Mouse (Mus musculus) lung, embryonic 15.5 days (tissue): ENCODE data around the gene Trp63. TPM values are rescaled to one million over a fixed set of nuclear protein-coding genes. Genes with fewer than 3 reads are reported as not detected.
A peak's percentile ranks its signal among the peaks of the same experiment; 100 is the strongest.

Source experiments
- ATAC-seq: fragments of 200-750 bp; cut with Nextera tagmentation; 2 replicates; pipeline ENCODE4 v1.8.0; 2017; ENCODE audit warnings: moderate number of reproducible peaks, borderline replicate concordance; ENCODE audit not compliant: low FRiP score, low TSS enrichment; ENCODE audit errors: extremely low read depth
- H3K27ac ChIP-seq: fragments of 300-500 bp; sonication (generic); 2 replicates; pipeline ENCODE4 v1.5.1; 2015; ENCODE audit warnings: moderate library complexity, mild to moderate bottlenecking, inconsistent platforms
- H3K27me3 ChIP-seq: fragments of 300-500 bp; sonication (generic); 2 replicates; pipeline ENCODE4 v1.6.1; 2015; ENCODE audit warnings: inconsistent platforms
- H3K36me3 ChIP-seq: fragments of 300-500 bp; sonication (generic); 2 replicates; pipeline ENCODE4 v1.6.1; 2015; ENCODE audit warnings: inconsistent platforms
- H3K4me1 ChIP-seq: fragments of 300-500 bp; sonication (generic); 2 replicates; pipeline ENCODE4 v1.6.1; 2015; ENCODE audit warnings: inconsistent platforms
- H3K4me2 ChIP-seq: fragments of 300-500 bp; sonication (generic); 2 replicates; pipeline ENCODE4 v1.6.1; 2015; ENCODE audit warnings: inconsistent platforms, mild to moderate bottlenecking, moderate library complexity
- H3K4me3 ChIP-seq: fragments of 300-500 bp; sonication (generic); 2 replicates; pipeline ENCODE4 v1.5.1; 2015; ENCODE audit warnings: mild to moderate bottlenecking, inconsistent platforms
- H3K9ac ChIP-seq: fragments of 300-500 bp; sonication (generic); 2 replicates; pipeline ENCODE4 v1.6.1; 2015; ENCODE audit warnings: inconsistent platforms
- H3K9me3 ChIP-seq: fragments of 300-500 bp; sonication (generic); 2 replicates; pipeline ENCODE4 v1.6.1; 2016; ENCODE audit warnings: inconsistent platforms
- WGBS: fragments of 180-500 bp; shearing (Covaris S2); methylation state at CpG from one replicate; pipeline ENCODE4 v1.1.7; 2015; 5-methylcytosine and 5-hydroxymethylcytosine counted together
- polyA plus RNA-seq: library from polyadenylated mRNA; unstranded; fragments of >200 nt; fragmentation: Nextera tagmentation; extraction: Ambion mirVana; gene quantifications from 2 replicates; pipeline ENCODE4 v1.2.1, GENCODE M21; 2015

The Trp63 gene
- polyA plus RNA-seq, 1 experiment from 2014 or later: 4.1 TPM

- 73% methylated on average over 5 of the region's 5 CpGs for WGBS
These were observed 39.6 kb downstream of the Trp63 start for GRCm38 (mm10) chr16:25723131-25723530.

GRCm38 (mm10) chr16:25727001-25727400, 43.4 kb downstream of the Trp63 start:
- Histone ChIP-seq H3K9me3 (no peaks in the 10 kb centered on the region), H3K27ac (no peak overlapping the region), H3K4me1 (no peaks in the 10 kb centered on the region), H3K36me3 (no peaks in the 10 kb centered on the region), H3K9ac (no peak overlapping the region), H3K4me3 (no peak overlapping the region), H3K4me2 (no peak overlapping the region), H3K27me3 (no peaks in the 10 kb centered on the region)
- ATAC-seq: no peak
- WGBS: 80% methylated on average over 5 of the region's 5 CpGs

More at GRCm38 (mm10) chr16:25723131-25723530, 39.6 kb downstream of the Trp63 start:
- no peak for ATAC-seq
- no peaks in the 10 kb centered on the region for H3K27me3 ChIP-seq
- no peak overlapping the region for H3K4me2 ChIP-seq
- no peaks in the 10 kb centered on the region for H3K9me3 ChIP-seq
- no peaks in the 10 kb centered on the region for H3K4me1 ChIP-seq
- no peak overlapping the region for H3K9ac ChIP-seq
- H3K4me3 ChIP-seq: no peak overlapping the region
- H3K27ac ChIP-seq: no peak overlapping the region
- no peaks in the 10 kb centered on the region for H3K36me3 ChIP-seq

- 55% methylated on average over 7 of the region's 7 CpGs for WGBS
- no peaks in the 10 kb centered on the region for H3K27me3 ChIP-seq
- no peaks in the 10 kb centered on the region for H3K36me3 ChIP-seq
- peak; percentile 69; the same call in 1 of the 2 replicates for ATAC-seq
- H3K9me3 ChIP-seq: no peaks in the 10 kb centered on the region
- H3K4me2 ChIP-seq: no peak overlapping the region
- H3K4me1 ChIP-seq: no peaks in the 10 kb centered on the region
- no peak overlapping the region for H3K9ac ChIP-seq
- no peak overlapping the region for H3K27ac ChIP-seq
- H3K4me3 ChIP-seq: no peak overlapping the region
These were observed 44.5 kb downstream of the Trp63 start for GRCm38 (mm10) chr16:25727957-25728506.

GRCm38 (mm10) chr16:25736912-25737311, 53.3 kb downstream of the Trp63 start:
- H3K4me1 ChIP-seq: no peaks in the 10 kb centered on the region
- no peaks in the 10 kb centered on the region for H3K36me3 ChIP-seq
- H3K27me3 ChIP-seq: no peaks in the 10 kb centered on the region
- H3K9ac ChIP-seq: no peak overlapping the region
- no peak for ATAC-seq
- no peak overlapping the region for H3K4me2 ChIP-seq
- 80% methylated on average over 3 of the region's 3 CpGs for WGBS
- H3K27ac ChIP-seq: no peak overlapping the region
- H3K9me3 ChIP-seq: no peaks in the 10 kb centered on the region
- no peak overlapping the region for H3K4me3 ChIP-seq

- Histone ChIP-seq H3K27ac (no peak overlapping the region), H3K9me3 (no peaks in the 10 kb centered on the region)
These were observed 54.1 kb downstream of the Trp63 start for GRCm38 (mm10) chr16:25737623-25738050.

GRCm38 (mm10) chr16:25746807-25747206, 63.2 kb downstream of the Trp63 start:
- 7% methylated on average over 3 of the region's 3 CpGs for WGBS
- Histone ChIP-seq H3K27me3 (no peaks in the 10 kb centered on the region), H3K4me1 (peaks cover 3% of the 10 kb centered on the region; the same call in 1 of the 2 replicates), H3K4me3 (no peak overlapping the region; the same call in 1 of the 2 replicates), H3K36me3 (no peaks in the 10 kb centered on the region), H3K9me3 (no peaks in the 10 kb centered on the region), H3K27ac (no peak overlapping the region; the same call in 1 of the 2 replicates), H3K4me2 (0 out of 2 replicates have a peak overlapping the region, but pooled peaks have one; percentile 7), H3K9ac (no peak overlapping the region)
- peak; percentile 90; the same call in 1 of the 2 replicates for ATAC-seq

More at GRCm38 (mm10) chr16:25737623-25738050, 54.1 kb downstream of the Trp63 start:
- 68% methylated on average over 6 of the region's 6 CpGs for WGBS
- Histone ChIP-seq H3K4me1 (no peaks in the 10 kb centered on the region), H3K36me3 (no peaks in the 10 kb centered on the region), H3K27me3 (no peaks in the 10 kb centered on the region), H3K4me3 (no peak overlapping the region), H3K9ac (no peak overlapping the region), H3K4me2 (no peak overlapping the region)
- ATAC-seq: no peak

GRCm38 (mm10) chr16:25751866-25752265, 68.3 kb downstream of the Trp63 start:
- no peak for ATAC-seq
- Histone ChIP-seq H3K9me3 (no peaks in the 10 kb centered on the region), H3K27me3 (no peaks in the 10 kb centered on the region), H3K36me3 (no peaks in the 10 kb centered on the region), H3K4me2 (no peak overlapping the region), H3K4me3 (no peak overlapping the region), H3K27ac (no peak overlapping the region), H3K9ac (no peak overlapping the region), H3K4me1 (0 out of 2 replicates have a peak, but pooled peaks cover under 1% of the 10 kb centered on the region)
- 85% methylated on average over 11 of the region's 11 CpGs for WGBS

- Histone ChIP-seq H3K4me2 (no peak overlapping the region), H3K4me3 (no peak overlapping the region), H3K9me3 (no peaks in the 10 kb centered on the region), H3K36me3 (no peaks in the 10 kb centered on the region), H3K9ac (no peak overlapping the region), H3K4me1 (no peaks in the 10 kb centered on the region), H3K27ac (no peak overlapping the region), H3K27me3 (no peaks in the 10 kb centered on the region)
- no peak for ATAC-seq
- 76% methylated on average over 2 of the region's 2 CpGs for WGBS
These were observed 74.5 kb downstream of the Trp63 start for GRCm38 (mm10) chr16:25758108-25758507.

GRCm38 (mm10) chr16:25765549-25765948, 82.0 kb downstream of the Trp63 start:
- H3K9ac ChIP-seq: no peak overlapping the region
- 75% methylated on average over 5 of the region's 5 CpGs for WGBS
- no peaks in the 10 kb centered on the region for H3K36me3 ChIP-seq
- H3K9me3 ChIP-seq: no peaks in the 10 kb centered on the region
- no peak overlapping the region for H3K27ac ChIP-seq
- no peak overlapping the region for H3K4me2 ChIP-seq
- no peak overlapping the region for H3K4me3 ChIP-seq
- no peak for ATAC-seq
- H3K27me3 ChIP-seq: no peaks in the 10 kb centered on the region
- H3K4me1 ChIP-seq: no peaks in the 10 kb centered on the region

GRCm38 (mm10) chr16:25774611-25775010, 91.0 kb downstream of the Trp63 start:
- ATAC-seq: no peak
- Histone ChIP-seq H3K27me3 (no peaks in the 10 kb centered on the region), H3K36me3 (no peaks in the 10 kb centered on the region), H3K4me1 (0 out of 2 replicates have a peak, but pooled peaks cover 4% of the 10 kb centered on the region), H3K9me3 (no peaks in the 10 kb centered on the region), H3K9ac (no peak overlapping the region), H3K4me3 (no peak overlapping the region), H3K27ac (peak overlapping the region; percentile 24; the same call in 1 of the 2 replicates), H3K4me2 (no peak overlapping the region)
- WGBS: 57% methylated on average over 7 of the region's 7 CpGs

GRCm38 (mm10) chr16:25777501-25777900, 93.9 kb downstream of the Trp63 start:
- WGBS: 59% methylated on average over 1 of the region's 1 CpGs
- Histone ChIP-seq H3K9me3 (no peaks in the 10 kb centered on the region), H3K27ac (no peak overlapping the region), H3K4me3 (no peak overlapping the region), H3K4me1 (peaks cover 11% of the 10 kb centered on the region; the same call in 1 of the 2 replicates), H3K27me3 (no peaks in the 10 kb centered on the region), H3K9ac (no peak overlapping the region), H3K36me3 (no peaks in the 10 kb centered on the region), H3K4me2 (no peak overlapping the region)
- no peak for ATAC-seq

- H3K4me1 ChIP-seq: peaks cover 7% of the 10 kb centered on the region; the same call in 1 of the 2 replicates
- no peak overlapping the region for H3K4me2 ChIP-seq
- H3K36me3 ChIP-seq: no peaks in the 10 kb centered on the region
- no peaks in the 10 kb centered on the region for H3K27me3 ChIP-seq
- H3K9me3 ChIP-seq: no peaks in the 10 kb centered on the region
- no peak overlapping the region for H3K9ac ChIP-seq
- H3K4me3 ChIP-seq: no peak overlapping the region
- no peak overlapping the region for H3K27ac ChIP-seq
- 49% methylated on average over 4 of the region's 4 CpGs for WGBS
- no peak for ATAC-seq
These were observed 96.4 kb downstream of the Trp63 start for GRCm38 (mm10) chr16:25779964-25780363.
